Mouse (Mus musculus) thymus, adult 2 months (tissue): ENCODE results near the gene Map4k1.

ENCODE experiments used
- CTCF ChIP-seq: fragments of 200-500 bp; IDR thresholded peaks from 2 replicates; pipeline ENCODE4 v1.5.1; 2012; ENCODE audit warnings: mild to moderate bottlenecking, control low read depth, low read length, moderate library complexity, borderline replicate concordance; ENCODE audit not compliant: control insufficient read depth, poor library complexity, insufficient read depth; ENCODE audit errors: extremely low read depth
- POLR2A ChIP-seq: fragments of 200-500 bp; IDR thresholded peaks from 2 replicates; pipeline ENCODE4 v1.6.1; 2012; ENCODE audit warnings: mild to moderate bottlenecking, low read length, control low read depth, moderate library complexity; ENCODE audit not compliant: control insufficient read depth, poor library complexity, insufficient read depth; ENCODE audit errors: extremely low read depth

GRCm38 (mm10) chr7:28957997-28958725 is 23.7 kb upstream of the Map4k1 start:
- TF ChIP-seq CTCF = no peak
- TF ChIP-seq POLR2A = no peak
